Mouse (Mus musculus): ENCODE data around the gene Foxp4.

Foxp4 gene

GRCm38 (mm10) chr17:47936591-47936990 is 12.1 kb upstream of the Foxp4 start:
- in situ Hi-C loops (cut with MboI, MseI), result loop anchor here (10.0 kb wide), 1 partner anchor 732 kb away; no protein-coding TSS in a partner anchor

GRCm38 (mm10) chr17:47929431-47929830 is 5.0 kb upstream of the Foxp4 start:
- in situ Hi-C loops (cut with MboI, MseI), result loop anchor here (5.0 kb wide), 1 partner anchor 168 kb away; no protein-coding TSS in a partner anchor

GRCm38 (mm10) chr17:47925988-47926387 is 1.5 kb upstream of the Foxp4 start:
- in situ Hi-C loops (cut with MboI, MseI), result loop anchor here (5.0 kb wide), 1 partner anchor 171 kb away; no protein-coding TSS in a partner anchor

GRCm38 (mm10) chr17:47925340-47925926 is 988 bp upstream of the Foxp4 start:
- in situ Hi-C loops (cut with MboI, MseI), result loop anchor here (5.0 kb wide), 1 partner anchor 172 kb away; no protein-coding TSS in a partner anchor

- in situ Hi-C loops (cut with MboI, MseI), result no loop called here
Measured at GRCm38 (mm10) chr17:47923678-47924382, 615 bp downstream of the Foxp4 start.

- in situ Hi-C loops (cut with MboI, MseI), result no loop called here
Measured at GRCm38 (mm10) chr17:47923011-47923677, 1.3 kb downstream of the Foxp4 start.

GRCm38 (mm10) chr17:47922579-47922978 is 1.9 kb downstream of the Foxp4 start:
- in situ Hi-C loops (cut with MboI, MseI), result no loop called here

- in situ Hi-C loops (cut with MboI, MseI), result no loop called here
Measured at GRCm38 (mm10) chr17:47922116-47922515, 2.3 kb downstream of the Foxp4 start.

GRCm38 (mm10) chr17:47921136-47921665 is 3.2 kb downstream of the Foxp4 start:
- in situ Hi-C loops (cut with MboI, MseI), result no loop called here

GRCm38 (mm10) chr17:47919826-47920225 is 4.6 kb downstream of the Foxp4 start:
- in situ Hi-C loops (cut with MboI, MseI), result no loop called here

GRCm38 (mm10) chr17:47917907-47918306 is 6.5 kb downstream of the Foxp4 start:
- in situ Hi-C loops (cut with MboI, MseI), result no loop called here

GRCm38 (mm10) chr17:47917212-47917611 is 7.2 kb downstream of the Foxp4 start:
- in situ Hi-C loops (cut with MboI, MseI), result no loop called here

GRCm38 (mm10) chr17:47914676-47915219 is 9.7 kb downstream of the Foxp4 start:
- in situ Hi-C loops (cut with MboI, MseI), result no loop called here

- in situ Hi-C loops (cut with MboI, MseI), result no loop called here
Measured at GRCm38 (mm10) chr17:47909091-47910001, 15.1 kb downstream of the Foxp4 start.

GRCm38 (mm10) chr17:47908079-47908478 is 16.4 kb downstream of the Foxp4 start:
- in situ Hi-C loops (cut with MboI, MseI), result no loop called here

- in situ Hi-C loops (cut with MboI, MseI), result no loop called here
Measured at GRCm38 (mm10) chr17:47907366-47907920, 17.0 kb downstream of the Foxp4 start.

- in situ Hi-C loops (cut with MboI, MseI), result no loop called here
Measured at GRCm38 (mm10) chr17:47903846-47904680, 20.4 kb downstream of the Foxp4 start.

GRCm38 (mm10) chr17:47901782-47902181 is 22.7 kb downstream of the Foxp4 start:
- in situ Hi-C loops (cut with MboI, MseI), result no loop called here

GRCm38 (mm10) chr17:47900716-47901115 is 23.7 kb downstream of the Foxp4 start:
- in situ Hi-C loops (cut with MboI, MseI), result no loop called here

- in situ Hi-C loops (cut with MboI, MseI), result no loop called here
Measured at GRCm38 (mm10) chr17:47899156-47899555, 25.3 kb downstream of the Foxp4 start.

Data from T-helper 2 cell (primary cell).